26 mouse cellular contexts compared by ENCODE assay signal in the genomic region with DNA sequence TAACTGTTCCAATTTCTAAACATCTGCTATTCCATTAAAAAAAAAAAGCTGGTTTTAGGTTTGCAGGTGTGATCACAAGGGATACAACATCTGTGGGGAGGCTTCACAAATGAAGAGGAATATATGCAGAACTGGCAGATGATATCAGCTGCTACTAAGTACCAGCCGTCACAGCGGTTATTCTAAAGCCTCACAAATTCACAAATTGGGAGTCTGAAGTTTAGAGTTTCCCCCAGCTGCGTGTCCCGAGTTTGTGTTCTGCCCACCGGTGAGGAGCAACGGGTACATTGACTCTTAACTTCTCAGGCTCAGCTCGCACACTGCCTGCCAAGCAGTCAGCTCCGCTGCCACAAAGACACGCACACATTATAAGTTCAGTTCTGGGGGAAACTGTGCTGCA.
DNase-seq lines count a peak whose midpoint lies in the region; ATAC-seq and TF ChIP-seq lines count a peak whose summit lies in the region.
"Had no signal": no experiment of that assay in that cellular context is flagged by ENCODE, and none has a peak within 500 bp of the region (broad histone marks: within the 10 kb centered on the region; RNA-seq: fewer than 3 reads in every experiment).

No protein-coding gene starts in this region.

- H3K4me2 ChIP-seq in embryonic facial prominence, embryonic 14.5 days (ENCODE audit: low read depth, low read length): no peak overlapping the region
- H3K4me2 ChIP-seq: forebrain, embryonic 12.5 days; forebrain, embryonic 15.5 days; heart, embryonic 13.5 days; hindbrain, embryonic 15.5 days had no signal

- TF ChIP-seq CTCF in layer of hippocampus, adult 2 months (conservative IDR thresholded peaks at IDR 0.05): no peak
- no peak for TF ChIP-seq CTCF in thymus, adult 2 months (IDR thresholded peaks at IDR 0.05; ENCODE audit: borderline replicate concordance, control insufficient read depth, extremely low read depth, insufficient read depth, low read length, poor library complexity)

- no peak overlapping the region for H3K4me3 ChIP-seq in embryonic facial prominence, embryonic 14.5 days (ENCODE audit: low read depth, low read length)
- H3K4me3 ChIP-seq in embryonic facial prominence, embryonic 10.5 days: no peak overlapping the region
- no peak overlapping the region for H3K4me3 ChIP-seq in layer of hippocampus, adult 2 months
- no peak overlapping the region for H3K4me3 ChIP-seq in thymus, adult 2 months (ENCODE audit: control insufficient read depth, insufficient read depth, low read length)
- H3K4me3 ChIP-seq: erythroblast, embryonic 14.5 days; forebrain, embryonic 12.5 days; forebrain, embryonic 15.5 days; gastrocnemius, adult 2 months; heart, embryonic 10.5 days; heart, embryonic 13.5 days; hindbrain, embryonic 15.5 days had no signal

- ATAC-seq in embryonic facial prominence, embryonic 14.5 days (ENCODE audit: low read depth): peak; percentile 17; the same call in 1 of the 2 replicates
- ATAC-seq: activated CD4-positive, CD25-positive, alpha-beta regulatory T cell, adult 4 months; forebrain, embryonic 15.5 days had no signal

- H3K27me3 ChIP-seq in embryonic facial prominence, embryonic 14.5 days (replicated peaks; ENCODE audit: control insufficient read depth, insufficient read depth, low read length): no peaks in the 10 kb centered on the region
- H3K27me3 ChIP-seq in embryonic facial prominence, embryonic 10.5 days (replicated peaks; ENCODE audit: low read depth, poor library complexity, severe bottlenecking): peaks cover 15% of the 10 kb centered on the region; the same call in 1 of the 2 replicates
- no peaks in the 10 kb centered on the region for H3K27me3 ChIP-seq in thymus, adult 2 months (ENCODE audit: control insufficient read depth, insufficient read depth, low read length)
- H3K27me3 ChIP-seq: forebrain, embryonic 12.5 days; forebrain, embryonic 15.5 days; heart, embryonic 13.5 days; hindbrain, embryonic 15.5 days had no signal

- H3K9me3 ChIP-seq in embryonic facial prominence, embryonic 14.5 days (ENCODE audit: control insufficient read depth, low read length): no peaks in the 10 kb centered on the region
- no peaks in the 10 kb centered on the region for H3K9me3 ChIP-seq in embryonic facial prominence, embryonic 10.5 days
- H3K9me3 ChIP-seq: forebrain, embryonic 12.5 days; forebrain, embryonic 15.5 days; heart, embryonic 10.5 days; heart, embryonic 13.5 days; hindbrain, embryonic 15.5 days had no signal

- DNase-seq in embryonic facial prominence, embryonic 14.5 days (ENCODE audit: low spot score): peak; percentile 82
- DNase-seq in embryonic facial prominence, embryonic 10.5 days (ENCODE audit: low spot score): no peak
- peak in 1 of 2 experiments; percentile 16 for DNase-seq in layer of hippocampus, adult 2 months (ENCODE audit: low spot score in 2 of 2)
- DNase-seq in layer of hippocampus, adult 8-10 months (ENCODE audit: low spot score in 2 of 2): no peak
- DNase-seq in right cerebral cortex, adult 2 months (ENCODE audit: low spot score in 2 of 2): peak; percentile 6 to 27
- no peak for DNase-seq in right cerebral cortex, adult 18-20 months
- no peak for DNase-seq in layer of hippocampus, postnatal 36 days
- DNase-seq in thymus, adult 2 months: no peak
- DNase-seq: adrenal gland, adult 8-10 months; adrenal gland, postnatal 25 days; cerebellum, adult 11-12 months; cerebellum, adult 8-10 months; cerebellum, postnatal 10 days; cerebellum, postnatal 36 days; embryo, embryonic 11 days; gastrocnemius, adult 2 months; gastrocnemius, postnatal 14 days; heart, postnatal 14 days; heart, postnatal 4 days had no signal

- H3K4me1 ChIP-seq in embryonic facial prominence, embryonic 14.5 days (ENCODE audit: control insufficient read depth, insufficient read depth, low read length): peaks cover 7% of the 10 kb centered on the region; the same call in 1 of the 2 replicates
- peaks cover 10% of the 10 kb centered on the region for H3K4me1 ChIP-seq in embryonic facial prominence, embryonic 10.5 days
- no peaks in the 10 kb centered on the region for H3K4me1 ChIP-seq in thymus, adult 2 months (replicated peaks; ENCODE audit: control insufficient read depth, insufficient read depth, low read length)

- H3K27ac ChIP-seq in embryonic facial prominence, embryonic 14.5 days (replicated peaks; ENCODE audit: low read depth, low read length): no peak overlapping the region
- no peak overlapping the region for H3K27ac ChIP-seq in embryonic facial prominence, embryonic 10.5 days (replicated peaks)
- peak overlapping the region; percentile 51; the same call in 1 of the 2 replicates for H3K27ac ChIP-seq in layer of hippocampus, adult 2 months
- H3K27ac ChIP-seq in thymus, adult 2 months (ENCODE audit: control insufficient read depth, insufficient read depth, low read length): no peak overlapping the region
- H3K27ac ChIP-seq: forebrain, embryonic 12.5 days; forebrain, embryonic 15.5 days; gastrocnemius, adult 2 months; heart, embryonic 10.5 days; heart, embryonic 13.5 days; hindbrain, embryonic 15.5 days had no signal

- no peaks in the 10 kb centered on the region for H3K36me3 ChIP-seq in embryonic facial prominence, embryonic 14.5 days (ENCODE audit: control insufficient read depth, insufficient read depth, low read length)
- no peaks in the 10 kb centered on the region for H3K36me3 ChIP-seq in embryonic facial prominence, embryonic 10.5 days (replicated peaks)
- no peaks in the 10 kb centered on the region for H3K36me3 ChIP-seq in thymus, adult 2 months (ENCODE audit: control insufficient read depth, insufficient read depth, low read length)
- H3K36me3 ChIP-seq: forebrain, embryonic 12.5 days; forebrain, embryonic 15.5 days; heart, embryonic 10.5 days; heart, embryonic 13.5 days; hindbrain, embryonic 15.5 days had no signal

- no peak overlapping the region for H3K9ac ChIP-seq in embryonic facial prominence, embryonic 14.5 days (ENCODE audit: low read depth, low read length)
- H3K9ac ChIP-seq: forebrain, embryonic 12.5 days; forebrain, embryonic 15.5 days; heart, embryonic 13.5 days; hindbrain, embryonic 15.5 days had no signal

- TF ChIP-seq POLR2A in thymus, adult 2 months (IDR thresholded peaks at IDR 0.05; ENCODE audit: control insufficient read depth, extremely low read depth, insufficient read depth, low read length, poor library complexity): no peak

- 62% methylated on average over 9 of the region's 9 CpGs for WGBS in embryonic facial prominence, embryonic 14.5 days
- WGBS in embryonic facial prominence, embryonic 10.5 days: 90% methylated on average over 9 of the region's 9 CpGs
- 92% methylated on average over 9 of the region's 9 CpGs for WGBS in thymus, adult 2 months

Comparison
In these comparisons a context has a peak if more than half of its experiments do, and no peak if none do; other contexts are left out.
1. DNase-seq: peak in embryonic facial prominence, embryonic 14.5 days (single experiment) and right cerebral cortex, adult 2 months (2 of 2); none in embryonic facial prominence, embryonic 10.5 days (single experiment), layer of hippocampus, adult 8-10 months (0 of 2), right cerebral cortex, adult 18-20 months (single experiment), layer of hippocampus, postnatal 36 days (0 of 2) and thymus, adult 2 months (single experiment).